Mouse (Mus musculus): Measurements from ENCODE around the gene Cxcl10. TPM values are rescaled to one million over a fixed set of nuclear protein-coding genes. Genes with fewer than 3 reads are reported as not detected.
A peak's percentile ranks its signal among the peaks of the same experiment; 100 is the strongest.

Cxcl10 gene
- 0.20 and 0.77 TPM in 2 replicates for polyA plus RNA-seq (2016; fragmentation: Nextera tagmentation; extraction: Ambion mirVana)

DNA sequence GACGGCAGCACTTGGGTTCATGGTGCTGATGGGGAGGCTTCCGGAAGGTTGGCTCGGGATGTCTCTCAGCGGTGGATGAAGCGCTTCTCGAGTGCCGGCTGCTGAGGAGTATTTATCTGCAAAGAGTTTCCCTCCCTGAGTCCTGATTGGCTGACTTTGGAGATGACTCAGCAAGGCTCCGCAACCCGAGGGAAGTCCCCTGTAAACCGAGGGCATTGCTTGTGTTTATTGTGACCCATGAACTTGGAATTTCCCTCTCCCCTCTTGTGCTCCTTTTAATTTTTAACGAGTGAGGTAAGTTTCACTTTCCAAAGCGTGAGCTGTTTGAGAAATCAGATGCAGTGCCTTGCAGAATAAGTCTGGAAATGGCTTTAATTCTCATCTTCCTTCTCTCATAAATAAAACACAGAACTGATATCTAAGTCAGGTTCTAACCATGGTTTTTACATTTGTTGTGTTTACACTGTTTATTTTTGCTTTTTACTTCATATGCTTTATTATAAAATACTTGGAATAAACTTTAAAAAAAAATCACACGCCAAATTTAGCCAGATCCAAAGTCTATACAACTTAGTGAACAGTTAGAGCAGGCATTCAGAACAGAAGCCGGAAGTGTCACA, at the start of gene Cxcl10:
Gene Cxcl10, minus strand, starts transcription at position 96 of the 620 bp plus-strand sequence.
- H3K27ac ChIP-seq: no peak within 1 kb of the TSS
- DNase-seq (ENCODE audit: low spot score): peak; percentile 39
- H3K36me3 ChIP-seq: no peaks in the 10 kb centered on the region
- H3K27me3 ChIP-seq (ENCODE audit: insufficient read depth, poor library complexity, severe bottlenecking): peaks cover 17% of the 10 kb centered on the region
- H3K4me1 ChIP-seq (replicated peaks): peaks cover 8% of the 10 kb centered on the region; the same call in 1 of the 2 replicates
- WGBS: 23% methylated on average over 14 of the region's 14 CpGs
- no peaks in the 10 kb centered on the region for H3K9me3 ChIP-seq
- peak within 1 kb of the TSS; percentile 25 for H3K4me3 ChIP-seq

- WGBS: 26% methylated on average over 5 of the region's 5 CpGs
- no peaks in the 10 kb centered on the region for H3K9me3 ChIP-seq
- H3K27ac ChIP-seq: peak overlapping the region; percentile 57; the same call in 1 of the 2 replicates
- no peaks in the 10 kb centered on the region for H3K36me3 ChIP-seq
- DNase-seq (ENCODE audit: low spot score): peak; percentile 86
- H3K4me1 ChIP-seq (replicated peaks): 0 out of 2 replicates have a peak, but pooled peaks cover 8% of the 10 kb centered on the region
- H3K27me3 ChIP-seq (ENCODE audit: insufficient read depth, poor library complexity, severe bottlenecking): peaks cover 20% of the 10 kb centered on the region
- no peak overlapping the region for H3K4me3 ChIP-seq
Measured at GRCm38 (mm10) chr5:92398153-92398552, 49.5 kb upstream of the Cxcl10 start.

DNA sequence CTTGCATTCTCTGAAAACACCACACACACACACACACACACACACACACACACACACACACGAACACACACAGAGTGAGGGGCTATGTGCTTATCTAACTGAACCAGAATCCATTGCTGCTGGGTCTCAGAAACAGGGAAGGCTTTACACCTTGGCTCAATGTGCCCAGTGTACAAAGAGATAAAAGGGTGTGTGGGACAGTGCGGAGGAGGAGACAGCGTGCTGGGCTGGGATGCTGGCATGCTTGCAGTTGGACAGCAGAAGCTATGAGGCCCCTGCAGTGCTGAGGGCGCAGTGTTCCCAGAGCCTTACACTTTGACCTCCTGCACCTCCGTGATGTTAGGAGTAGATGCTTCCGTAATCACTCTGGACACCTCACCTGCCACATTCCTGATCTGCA, 47.8 kb upstream of the Cxcl10 start:
- Histone ChIP-seq H3K9me3 (no peaks in the 10 kb centered on the region), H3K27ac (no peak overlapping the region), H3K27me3 (ENCODE audit: insufficient read depth, poor library complexity, severe bottlenecking) (peaks cover 37% of the 10 kb centered on the region), H3K4me1 (replicated peaks) (peaks cover 15% of the 10 kb centered on the region; the same call in 1 of the 2 replicates), H3K4me3 (no peak overlapping the region), H3K36me3 (no peaks in the 10 kb centered on the region)
- WGBS: 84% methylated on average over 6 of the region's 6 CpGs
- no peak for DNase-seq (ENCODE audit: low spot score)

DNA sequence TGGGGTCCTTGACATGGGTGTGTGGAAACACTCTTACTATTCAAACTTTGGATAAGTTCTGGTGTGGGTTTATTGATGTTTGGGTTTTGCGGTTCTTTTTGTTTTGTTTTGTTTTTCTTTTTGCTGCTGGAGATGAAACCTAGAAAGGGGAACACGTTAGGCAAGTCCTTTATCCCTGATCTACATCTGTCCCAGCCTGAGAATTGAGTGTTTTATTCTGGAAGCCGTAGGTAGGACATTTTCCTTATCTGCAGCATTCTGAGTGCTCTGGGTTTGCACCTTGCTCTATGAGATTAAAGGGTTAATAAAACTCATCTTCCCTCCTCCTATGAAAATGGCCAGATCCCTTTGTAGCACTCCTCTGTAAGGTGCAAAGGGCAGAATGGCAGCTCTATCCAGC, 47.1 kb upstream of the Cxcl10 start:
- Histone ChIP-seq H3K9me3 (no peaks in the 10 kb centered on the region), H3K27ac (no peak overlapping the region), H3K27me3 (ENCODE audit: insufficient read depth, poor library complexity, severe bottlenecking) (peaks cover 44% of the 10 kb centered on the region), H3K4me3 (no peak overlapping the region), H3K36me3 (no peaks in the 10 kb centered on the region), H3K4me1 (replicated peaks) (peaks cover 15% of the 10 kb centered on the region; the same call in 1 of the 2 replicates)
- DNase-seq (ENCODE audit: low spot score): no peak
- WGBS: 88% methylated on average over 3 of the region's 3 CpGs

DNA sequence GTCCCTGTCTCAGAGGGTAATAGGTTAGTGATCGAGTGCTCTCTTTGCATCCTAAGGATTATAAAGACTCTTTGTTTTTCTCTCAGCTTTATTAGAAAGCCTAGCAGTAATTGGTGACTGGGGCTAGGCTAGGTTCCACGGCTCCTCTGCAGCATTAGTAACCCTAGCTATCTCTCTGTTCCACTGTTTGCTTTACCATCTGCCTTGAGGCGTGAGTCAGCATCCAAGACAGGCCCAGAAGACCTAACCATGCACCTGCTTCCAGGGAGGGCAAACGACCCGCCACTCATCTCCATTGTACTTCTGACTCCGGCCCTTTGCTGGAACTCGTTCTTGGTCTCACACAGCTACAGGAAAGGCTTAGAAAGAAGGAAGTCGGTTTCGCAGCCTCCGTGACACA, 45.2 kb upstream of the Cxcl10 start:
- H3K4me1 ChIP-seq (replicated peaks): peaks cover 15% of the 10 kb centered on the region; the same call in 1 of the 2 replicates
- H3K9me3 ChIP-seq: no peaks in the 10 kb centered on the region
- no peak overlapping the region for H3K27ac ChIP-seq
- no peak for DNase-seq (ENCODE audit: low spot score)
- no peaks in the 10 kb centered on the region for H3K36me3 ChIP-seq
- no peak overlapping the region for H3K4me3 ChIP-seq
- peaks cover 54% of the 10 kb centered on the region for H3K27me3 ChIP-seq (ENCODE audit: insufficient read depth, poor library complexity, severe bottlenecking)
- 71% methylated on average over 10 of the region's 10 CpGs for WGBS

DNA sequence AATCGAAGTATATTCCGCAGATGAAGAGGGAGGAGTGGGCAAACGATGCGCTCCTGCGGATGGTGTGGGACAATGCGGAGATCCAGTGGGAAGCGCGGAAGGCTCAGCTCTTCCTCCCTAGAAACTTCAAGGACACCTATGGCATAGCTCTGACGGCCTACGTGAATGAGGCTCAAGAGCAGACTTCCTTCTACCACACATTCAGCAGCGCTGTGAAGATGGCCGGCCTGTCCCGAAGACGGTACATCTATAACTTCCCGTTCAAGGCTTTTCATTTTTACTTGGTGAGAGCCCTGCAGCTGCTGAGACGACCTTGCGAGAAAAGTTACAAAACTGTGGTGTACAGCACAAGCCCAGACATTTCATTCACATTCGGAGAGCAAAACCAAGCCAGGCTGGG, 43.9 kb upstream of the Cxcl10 start:
- Histone ChIP-seq H3K4me3 (peak overlapping the region; percentile 20), H3K36me3 (no peaks in the 10 kb centered on the region), H3K4me1 (replicated peaks) (peaks cover 13% of the 10 kb centered on the region; the same call in 1 of the 2 replicates), H3K9me3 (no peaks in the 10 kb centered on the region), H3K27me3 (ENCODE audit: insufficient read depth, poor library complexity, severe bottlenecking) (peaks cover 54% of the 10 kb centered on the region), H3K27ac (no peak overlapping the region)
- DNase-seq (ENCODE audit: low spot score): no peak
- 46% methylated on average over 18 of the region's 18 CpGs for WGBS

GRCm38 (mm10) chr5:92390615-92391014, 41.9 kb upstream of the Cxcl10 start:
- Histone ChIP-seq H3K4me3 (no peak overlapping the region), H3K27me3 (ENCODE audit: insufficient read depth, poor library complexity, severe bottlenecking) (peaks cover 54% of the 10 kb centered on the region), H3K36me3 (no peaks in the 10 kb centered on the region), H3K27ac (no peak overlapping the region), H3K9me3 (no peaks in the 10 kb centered on the region), H3K4me1 (replicated peaks) (peaks cover 19% of the 10 kb centered on the region; the same call in 1 of the 2 replicates)
- WGBS: 83% methylated on average over 8 of the region's 8 CpGs
- no peak for DNase-seq (ENCODE audit: low spot score)

DNA sequence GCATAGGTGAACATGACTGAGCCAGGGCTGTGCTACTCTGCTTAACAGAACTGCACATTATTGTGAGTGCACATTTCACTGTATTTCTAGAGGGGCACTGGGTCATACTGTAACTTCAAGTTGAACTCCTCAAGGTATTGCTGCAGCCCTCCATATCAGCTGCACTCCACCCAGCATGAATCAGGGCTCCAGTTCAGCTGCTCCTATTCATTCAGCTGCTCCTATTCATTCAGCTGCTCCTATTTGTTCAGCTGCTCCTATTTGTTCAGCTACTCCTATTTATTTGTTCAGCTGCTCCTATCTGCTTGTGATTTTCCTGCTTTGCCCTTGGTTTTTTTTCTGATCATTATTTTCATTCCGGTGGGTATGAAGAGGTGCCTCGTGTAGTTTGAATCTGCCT, 41.3 kb upstream of the Cxcl10 start:
- H3K27me3 ChIP-seq (ENCODE audit: insufficient read depth, poor library complexity, severe bottlenecking): peaks cover 52% of the 10 kb centered on the region
- whole genome bisulfite sequencing: 82% methylated on average over 2 of the region's 2 CpGs
- H3K27ac ChIP-seq: no peak overlapping the region
- H3K36me3 ChIP-seq: no peaks in the 10 kb centered on the region
- H3K4me3 ChIP-seq: no peak overlapping the region
- no peak for DNase-seq (ENCODE audit: low spot score)
- H3K9me3 ChIP-seq: no peaks in the 10 kb centered on the region
- H3K4me1 ChIP-seq (replicated peaks): peaks cover 19% of the 10 kb centered on the region; the same call in 1 of the 2 replicates

DNA sequence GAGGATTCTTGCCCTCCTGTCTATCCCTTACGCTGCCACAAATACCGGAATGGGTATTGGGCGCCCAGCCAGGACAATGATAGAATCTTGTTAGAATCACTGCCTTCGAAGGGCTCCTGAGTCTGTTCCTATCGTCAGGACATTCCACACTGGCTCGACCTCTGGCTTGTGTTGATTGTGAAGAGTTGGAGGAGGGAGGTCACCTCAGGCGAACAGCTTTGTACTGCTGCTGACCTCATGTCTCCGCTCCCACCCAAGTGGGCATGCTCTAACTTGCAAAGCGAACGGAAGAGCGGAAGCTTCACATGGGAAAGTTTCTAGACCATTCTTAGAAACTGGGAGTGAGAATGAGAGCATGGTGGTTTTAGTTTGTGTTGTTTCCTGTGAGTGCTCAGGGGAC, 38.7 kb upstream of the Cxcl10 start:
- Histone ChIP-seq H3K4me3 (no peak overlapping the region), H3K36me3 (no peaks in the 10 kb centered on the region), H3K4me1 (replicated peaks) (peaks cover 13% of the 10 kb centered on the region; the same call in 1 of the 2 replicates), H3K27ac (no peak overlapping the region), H3K27me3 (ENCODE audit: insufficient read depth, poor library complexity, severe bottlenecking) (peaks cover 27% of the 10 kb centered on the region), H3K9me3 (no peaks in the 10 kb centered on the region)
- DNase-seq (ENCODE audit: low spot score): no peak
- 73% methylated on average over 11 of the region's 11 CpGs for WGBS

DNA sequence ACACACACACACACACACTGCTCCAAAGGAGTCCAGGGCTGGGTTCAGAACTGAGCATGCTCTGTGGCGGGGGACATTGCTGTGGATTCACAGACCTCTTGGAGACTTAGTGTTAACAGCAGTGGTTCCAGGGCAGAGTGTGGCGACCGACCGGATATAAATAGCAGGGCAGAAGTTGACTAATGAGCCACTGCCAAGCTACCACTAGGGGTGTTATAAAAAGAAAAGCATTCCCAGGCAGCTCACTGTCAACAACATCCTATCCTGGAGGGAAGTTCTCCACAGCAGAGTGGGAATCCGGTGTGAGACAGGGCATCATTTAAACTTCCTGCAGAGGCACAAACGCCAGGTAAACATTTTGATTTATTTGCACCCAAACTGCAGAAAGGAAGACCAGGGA, 38.0 kb upstream of the Cxcl10 start:
- DNase-seq (ENCODE audit: low spot score): no peak
- WGBS: 59% methylated on average over 6 of the region's 6 CpGs
- Histone ChIP-seq H3K9me3 (no peaks in the 10 kb centered on the region), H3K36me3 (no peaks in the 10 kb centered on the region), H3K27ac (no peak overlapping the region), H3K4me1 (replicated peaks) (peaks cover 13% of the 10 kb centered on the region; the same call in 1 of the 2 replicates), H3K4me3 (no peak overlapping the region), H3K27me3 (ENCODE audit: insufficient read depth, poor library complexity, severe bottlenecking) (peaks cover 19% of the 10 kb centered on the region)

DNA sequence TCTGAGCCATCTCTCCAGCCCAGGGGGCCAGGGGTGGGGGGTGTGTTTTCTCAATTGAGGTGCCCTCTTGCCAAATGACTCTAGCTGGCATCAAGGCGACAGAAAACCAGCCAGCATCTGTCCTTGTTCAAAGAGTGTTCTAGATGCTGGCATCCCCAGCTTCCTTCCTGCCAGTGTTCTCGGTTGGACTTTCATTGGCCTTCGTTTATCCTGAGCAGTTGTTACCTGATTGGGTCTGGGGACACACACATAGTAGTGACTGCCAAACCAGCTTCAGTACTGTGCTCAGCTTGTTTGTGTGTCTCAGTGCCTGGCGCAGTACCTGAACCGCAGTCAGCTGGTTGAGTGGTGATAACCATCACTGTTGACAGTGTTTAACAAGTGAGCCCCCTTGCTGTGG, 37.4 kb upstream of the Cxcl10 start:
- Histone ChIP-seq H3K36me3 (no peaks in the 10 kb centered on the region), H3K27me3 (ENCODE audit: insufficient read depth, poor library complexity, severe bottlenecking) (peaks cover 14% of the 10 kb centered on the region), H3K27ac (no peak overlapping the region), H3K4me3 (no peak overlapping the region), H3K9me3 (no peaks in the 10 kb centered on the region), H3K4me1 (replicated peaks) (peaks cover 13% of the 10 kb centered on the region; the same call in 1 of the 2 replicates)
- DNase-seq (ENCODE audit: low spot score): no peak
- 89% methylated on average over 5 of the region's 5 CpGs for WGBS

DNA sequence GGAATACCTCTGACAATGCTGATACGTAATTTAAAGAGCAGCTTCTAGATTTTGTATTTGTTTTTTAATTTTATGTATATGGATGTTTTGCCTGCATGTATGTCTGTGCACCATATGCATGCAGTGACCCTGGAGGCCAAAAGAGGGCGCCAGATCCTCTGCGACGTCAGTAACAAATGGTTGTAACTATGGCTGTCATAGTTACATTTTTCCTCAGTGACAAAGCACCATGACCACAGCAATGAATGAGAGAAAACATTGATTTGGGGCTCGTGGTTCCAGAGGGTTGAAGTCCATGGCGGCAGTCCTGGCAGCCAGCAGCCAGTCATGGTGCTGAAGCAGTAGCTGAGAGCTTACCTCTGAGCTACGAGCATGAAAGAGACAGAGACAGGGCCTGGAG, 36.2 kb upstream of the Cxcl10 start:
- 48% methylated on average over 7 of the region's 7 CpGs for WGBS
- Histone ChIP-seq H3K27me3 (ENCODE audit: insufficient read depth, poor library complexity, severe bottlenecking) (peaks cover 2% of the 10 kb centered on the region), H3K4me1 (replicated peaks) (peaks cover 13% of the 10 kb centered on the region; the same call in 1 of the 2 replicates), H3K4me3 (no peak overlapping the region), H3K36me3 (no peaks in the 10 kb centered on the region), H3K27ac (no peak overlapping the region), H3K9me3 (no peaks in the 10 kb centered on the region)
- DNase-seq (ENCODE audit: low spot score): no peak

DNA sequence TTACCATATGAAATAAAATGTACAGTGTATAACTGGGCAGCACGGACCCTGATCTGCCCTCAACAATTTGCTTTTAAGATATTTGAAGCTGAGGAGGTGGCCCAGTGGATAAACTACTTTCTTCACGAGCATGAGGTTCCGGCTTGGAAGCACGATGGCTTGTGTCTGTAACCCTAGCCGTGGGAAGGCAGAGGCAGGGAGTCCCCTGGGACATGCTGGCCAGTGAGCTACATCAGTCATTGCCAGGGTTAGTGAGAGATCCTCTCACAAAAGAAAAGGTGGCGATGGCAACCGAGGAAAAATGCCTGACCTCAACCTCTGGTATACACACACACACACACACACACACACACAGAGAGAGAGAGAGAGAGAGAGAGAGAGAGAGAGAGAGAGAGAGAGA, 35.1 kb upstream of the Cxcl10 start:
- Histone ChIP-seq H3K27ac (0 out of 2 replicates have a peak overlapping the region, but pooled peaks have one; percentile 40), H3K4me1 (replicated peaks) (peaks cover 13% of the 10 kb centered on the region; the same call in 1 of the 2 replicates), H3K27me3 (ENCODE audit: insufficient read depth, poor library complexity, severe bottlenecking) (no peaks in the 10 kb centered on the region), H3K36me3 (no peaks in the 10 kb centered on the region), H3K4me3 (no peak overlapping the region), H3K9me3 (no peaks in the 10 kb centered on the region)
- DNase-seq (ENCODE audit: low spot score): peak; percentile 61
- WGBS: 45% methylated on average over 7 of the region's 7 CpGs
